Mouse (Mus musculus): Measurements from ENCODE around the gene Zfp217.

Zfp217 gene

GRCm38 (mm10) chr2:170101932-170102331 is 46.0 kb downstream of the Zfp217 start:
- no peak for DNase-seq (ENCODE audit: low spot score in 2 of 2)

GRCm38 (mm10) chr2:170101132-170101531 is 46.8 kb downstream of the Zfp217 start:
- peak; percentile 16 to 90 for DNase-seq (ENCODE audit: low spot score in 2 of 2)

GRCm38 (mm10) chr2:170094871-170095270 is 53.0 kb downstream of the Zfp217 start:
- no peak for DNase-seq (ENCODE audit: low spot score in 2 of 2)

GRCm38 (mm10) chr2:170094220-170094619 is 53.7 kb downstream of the Zfp217 start:
- DNase-seq (ENCODE audit: low spot score in 2 of 2), result no peak

- DNase-seq (ENCODE audit: low spot score in 2 of 2), result no peak
Observed at GRCm38 (mm10) chr2:170091563-170092443, 56.1 kb downstream of the Zfp217 start.

- DNase-seq (ENCODE audit: low spot score in 2 of 2), result no peak
Observed at GRCm38 (mm10) chr2:170078442-170079017, 69.4 kb downstream of the Zfp217 start.

- no peak for DNase-seq (ENCODE audit: low spot score in 2 of 2)
Observed at GRCm38 (mm10) chr2:170078041-170078440, 69.9 kb downstream of the Zfp217 start.

GRCm38 (mm10) chr2:170076941-170077490 is 70.9 kb downstream of the Zfp217 start:
- DNase-seq (ENCODE audit: low spot score in 2 of 2), result no peak

GRCm38 (mm10) chr2:170070641-170071241 is 77.2 kb downstream of the Zfp217 start:
- DNase-seq (ENCODE audit: low spot score in 2 of 2), result no peak

GRCm38 (mm10) chr2:170069976-170070375 is 77.9 kb downstream of the Zfp217 start:
- no peak for DNase-seq (ENCODE audit: low spot score in 2 of 2)

GRCm38 (mm10) chr2:170062378-170062777 is 85.5 kb downstream of the Zfp217 start:
- no peak for DNase-seq (ENCODE audit: low spot score in 2 of 2)

GRCm38 (mm10) chr2:170060066-170060465 is 87.8 kb downstream of the Zfp217 start:
- no peak for DNase-seq (ENCODE audit: low spot score in 2 of 2)

GRCm38 (mm10) chr2:170058774-170059173 is 89.1 kb downstream of the Zfp217 start:
- DNase-seq (ENCODE audit: low spot score in 2 of 2), result no peak

Measured in left cerebral cortex, adult 9 months (tissue).